Comparison of ENCODE assay signal across 16 mouse cellular contexts in genomic region chr7:116298389-116298788, GRCm38 (mm10). TPM values are rescaled to one million over a fixed set of nuclear protein-coding genes. Genes with fewer than 3 reads are reported as not detected.
DNase-seq lines count a peak whose midpoint lies in the region; ATAC-seq and TF ChIP-seq lines count a peak whose summit lies in the region.
"Had no signal": no experiment of that assay in that cellular context is flagged by ENCODE, and none has a peak within 500 bp of the region (broad histone marks: within the 10 kb centered on the region; RNA-seq: fewer than 3 reads in every experiment).

No protein-coding gene starts in this region.

- H3K36me3 ChIP-seq in heart, embryonic 11.5 days (ENCODE audit: control insufficient read depth, insufficient read depth, low read length) = no peaks in the 10 kb centered on the region
- no peaks in the 10 kb centered on the region for H3K36me3 ChIP-seq in midbrain, postnatal 0 days (ENCODE audit: insufficient read depth, low read length)
- H3K36me3 ChIP-seq in midbrain, embryonic 13.5 days = no peaks in the 10 kb centered on the region
- no peaks in the 10 kb centered on the region for H3K36me3 ChIP-seq in forebrain, postnatal 0 days (ENCODE audit: insufficient read depth)
- H3K36me3 ChIP-seq: embryonic facial prominence, embryonic 12.5 days; limb, embryonic 13.5 days had no signal

- H3K27ac ChIP-seq in heart, embryonic 11.5 days (ENCODE audit: low read depth, low read length) = no peak overlapping the region
- no peak overlapping the region for H3K27ac ChIP-seq in midbrain, postnatal 0 days (ENCODE audit: low read depth, low read length)
- H3K27ac ChIP-seq in midbrain, embryonic 13.5 days = no peak overlapping the region
- no peak overlapping the region for H3K27ac ChIP-seq in forebrain, postnatal 0 days (ENCODE audit: low read depth, low read length)
- H3K27ac ChIP-seq: embryonic facial prominence, embryonic 12.5 days; hindbrain, embryonic 10.5 days; kidney, postnatal 0 days; limb, embryonic 13.5 days; macrophage had no signal

- no peaks in the 10 kb centered on the region for H3K27me3 ChIP-seq in heart, embryonic 11.5 days (ENCODE audit: control insufficient read depth, insufficient read depth, low read length)
- H3K27me3 ChIP-seq in midbrain, postnatal 0 days (ENCODE audit: insufficient read depth, low read length) = no peaks in the 10 kb centered on the region
- H3K27me3 ChIP-seq in midbrain, embryonic 13.5 days = no peaks in the 10 kb centered on the region
- H3K27me3 ChIP-seq in forebrain, postnatal 0 days (ENCODE audit: insufficient read depth, low read length) = no peaks in the 10 kb centered on the region
- H3K27me3 ChIP-seq: embryonic facial prominence, embryonic 12.5 days; limb, embryonic 13.5 days had no signal

- 0 out of 2 replicates have a peak overlapping the region, but pooled peaks have one; percentile 5 for H3K9ac ChIP-seq in heart, embryonic 11.5 days (ENCODE audit: low read depth, low read length)
- H3K9ac ChIP-seq in midbrain, postnatal 0 days (replicated peaks; ENCODE audit: low read length, poor library complexity, severe bottlenecking) = no peak overlapping the region
- H3K9ac ChIP-seq in midbrain, embryonic 13.5 days (replicated peaks) = no peak overlapping the region
- H3K9ac ChIP-seq in forebrain, postnatal 0 days = peak overlapping the region; percentile 10; the same call in 1 of the 2 replicates
- H3K9ac ChIP-seq: embryonic facial prominence, embryonic 12.5 days; limb, embryonic 13.5 days; liver, postnatal 0 days had no signal

- no peak overlapping the region for H3K4me2 ChIP-seq in heart, embryonic 11.5 days
- no peak overlapping the region for H3K4me2 ChIP-seq in midbrain, postnatal 0 days (ENCODE audit: low read depth, low read length, poor library complexity, severe bottlenecking)
- no peak overlapping the region for H3K4me2 ChIP-seq in midbrain, embryonic 13.5 days (replicated peaks)
- no peak overlapping the region for H3K4me2 ChIP-seq in forebrain, postnatal 0 days (ENCODE audit: low read depth)
- H3K4me2 ChIP-seq: embryonic facial prominence, embryonic 12.5 days; limb, embryonic 13.5 days had no signal

- peaks cover 8% of the 10 kb centered on the region for H3K4me1 ChIP-seq in heart, embryonic 11.5 days (ENCODE audit: control insufficient read depth, insufficient read depth, low read length)
- H3K4me1 ChIP-seq in midbrain, postnatal 0 days (ENCODE audit: insufficient read depth, low read length) = no peaks in the 10 kb centered on the region
- peaks cover 16% of the 10 kb centered on the region for H3K4me1 ChIP-seq in midbrain, embryonic 13.5 days (replicated peaks)
- no peaks in the 10 kb centered on the region for H3K4me1 ChIP-seq in forebrain, postnatal 0 days (ENCODE audit: insufficient read depth)

- H3K9me3 ChIP-seq in heart, embryonic 11.5 days (replicated peaks; ENCODE audit: control insufficient read depth, low read length) = no peaks in the 10 kb centered on the region
- H3K9me3 ChIP-seq in midbrain, postnatal 0 days (ENCODE audit: low read length) = no peaks in the 10 kb centered on the region
- H3K9me3 ChIP-seq in midbrain, embryonic 13.5 days = no peaks in the 10 kb centered on the region
- no peaks in the 10 kb centered on the region for H3K9me3 ChIP-seq in forebrain, postnatal 0 days (ENCODE audit: low read length)
- H3K9me3 ChIP-seq: embryonic facial prominence, embryonic 12.5 days; hindbrain, embryonic 10.5 days; limb, embryonic 13.5 days had no signal

- 74% methylated on average over 10 of the region's 10 CpGs for WGBS in heart, embryonic 11.5 days (ENCODE audit: insufficient replicate concordance)
- 64% methylated on average over 10 of the region's 10 CpGs for WGBS in midbrain, postnatal 0 days
- 73% methylated on average over 10 of the region's 10 CpGs for WGBS in midbrain, embryonic 13.5 days
- 42% methylated on average over 10 of the region's 10 CpGs for WGBS in forebrain, postnatal 0 days

- no peak overlapping the region for H3K4me3 ChIP-seq in heart, embryonic 11.5 days (ENCODE audit: low read depth, low read length)
- no peak overlapping the region for H3K4me3 ChIP-seq in midbrain, postnatal 0 days (ENCODE audit: low read depth, low read length)
- no peak overlapping the region for H3K4me3 ChIP-seq in midbrain, embryonic 13.5 days (replicated peaks)
- no peak overlapping the region for H3K4me3 ChIP-seq in forebrain, postnatal 0 days (ENCODE audit: low read depth, low read length)
- H3K4me3 ChIP-seq: embryonic facial prominence, embryonic 12.5 days; hindbrain, embryonic 10.5 days; limb, embryonic 13.5 days had no signal

- TF ChIP-seq CTCF in midbrain, postnatal 0 days (IDR thresholded peaks at IDR 0.05) = no peak
- no peak for TF ChIP-seq CTCF in forebrain, postnatal 0 days (IDR thresholded peaks at IDR 0.05; ENCODE audit: low read depth)

- no peak for ATAC-seq in heart, embryonic 11.5 days (replicated peaks; ENCODE audit: insufficient number of reproducible peaks, low FRiP score, low TSS enrichment)
- ATAC-seq in midbrain, postnatal 0 days (ENCODE audit: low FRiP score) = no peak
- no peak for ATAC-seq in midbrain, embryonic 13.5 days
- ATAC-seq in forebrain, postnatal 0 days = peak; percentile 66
- ATAC-seq: liver, postnatal 0 days had no signal

- DNase-seq in heart, adult 9 months (ENCODE audit: low spot score in 2 of 2) = no peak
- DNase-seq in midbrain, postnatal 0 days (ENCODE audit: low spot score) = peak; percentile 28
- peak; percentile 51 for DNase-seq in forebrain, postnatal 0 days
- no peak for DNase-seq in embryo, embryonic 11 days
- DNase-seq in adrenal gland, postnatal 36 days = no peak
- DNase-seq: cerebellum, adult 8-10 months; liver, postnatal 0 days; right cerebral cortex, adult 18-20 months; thymus, postnatal 4 days had no signal

RNA-seq across cellular contexts. Expression of gene Plekha7, which starts 9.8 kb away (rescaled TPM):
- 25.7 and 29.1 TPM in 2 replicates for polyA plus RNA-seq in heart, embryonic 11.5 days (2014; fragmentation: Nextera tagmentation; extraction: Ambion mirVana)
- total RNA-seq in midbrain, postnatal 0 days (2014; rRNA removed) = 20.9 and 21.3 TPM in 2 replicates
- 7.8 and 9.0 TPM in 2 replicates for polyA plus RNA-seq in midbrain, postnatal 0 days (2015; fragmentation: Nextera tagmentation; extraction: Ambion mirVana)
- 7.5 and 10.1 TPM in 2 replicates for polyA plus RNA-seq in midbrain, embryonic 13.5 days (2015; fragmentation: Nextera tagmentation; extraction: Ambion mirVana)
- 9.9 and 17.0 TPM in 2 replicates for total RNA-seq in forebrain, postnatal 0 days (2014; rRNA removed)
- 3.3 and 5.4 TPM in 2 replicates for polyA plus RNA-seq in forebrain, postnatal 0 days (2015; fragmentation: Nextera tagmentation; extraction: Ambion mirVana)
- total RNA-seq in adrenal gland, postnatal 36 days (2021) = 10 to 100 TPM; 13.8 to 14.6 TPM

RNA-seq across cellular contexts. Expression of gene Rps13, which starts 35.6 kb away (rescaled TPM):
- 706 and 724 TPM in 2 replicates for polyA plus RNA-seq in heart, embryonic 11.5 days (2014; fragmentation: Nextera tagmentation; extraction: Ambion mirVana)
- 171 and 256 TPM in 2 replicates for total RNA-seq in midbrain, postnatal 0 days (2014; rRNA removed)
- polyA plus RNA-seq in midbrain, postnatal 0 days (2015; fragmentation: Nextera tagmentation; extraction: Ambion mirVana) = 474 and 484 TPM in 2 replicates
- polyA plus RNA-seq in midbrain, embryonic 13.5 days (2015; fragmentation: Nextera tagmentation; extraction: Ambion mirVana) = 578 and 624 TPM in 2 replicates
- 588 and 1,020 TPM in 2 replicates for total RNA-seq in forebrain, postnatal 0 days (2014; rRNA removed)
- polyA plus RNA-seq in forebrain, postnatal 0 days (2015; fragmentation: Nextera tagmentation; extraction: Ambion mirVana) = 505 and 644 TPM in 2 replicates
- total RNA-seq in adrenal gland, postnatal 36 days (2021) = 100 to 1,000 TPM; 438 to 440 TPM

Comparison
In these comparisons a context has a peak if more than half of its experiments do, and no peak if none do; other contexts are left out.
1. H3K9ac ChIP-seq: peak in heart, embryonic 11.5 days (single experiment) and forebrain, postnatal 0 days (single experiment); none in midbrain, postnatal 0 days (single experiment) and midbrain, embryonic 13.5 days (single experiment).
2. DNase-seq: peak in midbrain, postnatal 0 days (single experiment) and forebrain, postnatal 0 days (single experiment); none in heart, adult 9 months (0 of 2), embryo, embryonic 11 days (single experiment) and adrenal gland, postnatal 36 days (0 of 2).